Mouse (Mus musculus) cortical plate, adult 2 months (tissue): ENCODE data around the gene Cd40lg.

Experiments used
- CTCF ChIP-seq: fragments of 200-500 bp; IDR thresholded peaks from 2 replicates; pipeline ENCODE4 v1.5.1; 2011; ENCODE audit warnings: mild to moderate bottlenecking, control low read depth, low read length; ENCODE audit not compliant: insufficient read depth; ENCODE audit errors: extremely low read depth
- POLR2A ChIP-seq: fragments of 200-500 bp; IDR thresholded peaks from 2 replicates; pipeline ENCODE4 v1.6.1; 2011; ENCODE audit warnings: mild to moderate bottlenecking, low read length, control low read depth; ENCODE audit not compliant: insufficient read depth; ENCODE audit errors: extremely low read depth

GRCm38 (mm10) chrX:57177225-57177779, 34.6 kb upstream of the Cd40lg start:
- TF ChIP-seq CTCF = no peak
- TF ChIP-seq POLR2A = no peak
